Mouse (Mus musculus) limb, embryonic 14.5 days (tissue): Measurements from ENCODE around the gene Foxr1. TPM values are rescaled to one million over a fixed set of nuclear protein-coding genes. Genes with fewer than 3 reads are reported as not detected.

Experiments
- ATAC-seq: fragments of 200-750 bp; cut with Nextera tagmentation; 2 replicates; pipeline ENCODE4 v1.8.0; 2017; ENCODE audit warnings: low read depth, moderate number of reproducible peaks, moderate TSS enrichment; ENCODE audit not compliant: low FRiP score
- DNase-seq: peaks from one replicate; pipeline ENCODE4 v3.0.0-alpha.2; 2015; ENCODE audit warnings: low spot score
- H3K27ac ChIP-seq: fragments of 300-500 bp; sonication (generic); replicated peaks from 2 replicates; pipeline ENCODE4 v1.5.1; 2014; ENCODE audit warnings: low read depth, mild to moderate bottlenecking, low read length, moderate library complexity, mixed read lengths
- H3K27me3 ChIP-seq: fragments of 300-500 bp; sonication (generic); 2 replicates; pipeline ENCODE4 v1.6.1; 2014; ENCODE audit warnings: low read length, mixed read lengths; ENCODE audit not compliant: control insufficient read depth, insufficient read depth
- H3K36me3 ChIP-seq: fragments of 300-500 bp; sonication (generic); 2 replicates; pipeline ENCODE4 v1.6.1; 2014; ENCODE audit warnings: mild to moderate bottlenecking, low read length, moderate library complexity, mixed read lengths; ENCODE audit not compliant: control insufficient read depth, insufficient read depth
- H3K4me1 ChIP-seq: fragments of 300-500 bp; sonication (generic); 2 replicates; pipeline ENCODE4 v1.6.1; 2014; ENCODE audit warnings: antibody characterized with exemption, low read length, mixed read lengths; ENCODE audit not compliant: control insufficient read depth, insufficient read depth
- H3K4me2 ChIP-seq: fragments of 300-500 bp; sonication (generic); replicated peaks from 2 replicates; pipeline ENCODE4 v1.6.1; 2014; ENCODE audit warnings: low read depth, mild to moderate bottlenecking, low read length, moderate library complexity; ENCODE audit not compliant: severe bottlenecking
- H3K4me3 ChIP-seq: fragments of 300-500 bp; sonication (generic); replicated peaks from 2 replicates; pipeline ENCODE4 v1.5.1; 2014; ENCODE audit warnings: low read length
- H3K9ac ChIP-seq: fragments of 300-500 bp; sonication (generic); 2 replicates; pipeline ENCODE4 v1.6.1; 2014; ENCODE audit warnings: mild to moderate bottlenecking, low read depth, low read length, moderate library complexity; ENCODE audit not compliant: severe bottlenecking
- H3K9me3 ChIP-seq: fragments of 300-500 bp; sonication (generic); 2 replicates; pipeline ENCODE4 v1.6.1; 2016; ENCODE audit warnings: low read length; ENCODE audit not compliant: control insufficient read depth
- POLR2A ChIP-seq: fragments of 200-500 bp; IDR thresholded peaks from 2 replicates; pipeline ENCODE4 v1.8.0; 2012; ENCODE audit warnings: inconsistent platforms, mild to moderate bottlenecking, moderate library complexity, borderline replicate concordance; ENCODE audit not compliant: insufficient read depth, insufficient read length; ENCODE audit errors: extremely low read depth
- WGBS: fragments of 180-500 bp; shearing (Covaris S2); extraction: QIAGEN DNeasy Blood & Tissue Kit; methylation state at CpG from one replicate; pipeline ENCODE4 v1.1.7; 2014; 5-methylcytosine and 5-hydroxymethylcytosine counted together
- polyA plus RNA-seq, 2 experiments: library from polyadenylated mRNA; depleted of rRNA in 1 of 2; stranded (reverse) in 1 of 2; unstranded in 1 of 2; fragments of >200 nt; fragmentation: Nextera tagmentation in 1 of 2; extraction: Ambion mirVana in 1 of 2; gene quantifications; 2 replicates each; pipeline versions ENCODE4 v1.2.1 to v1.2.3; 2012 to 2014

Gene Foxr1
- polyA plus RNA-seq, 2 experiments: not detected

- peaks cover 59% of the 10 kb centered on the region for H3K4me1 ChIP-seq
Observed at GRCm38 (mm10) chr9:44484311-44485104, 43.6 kb upstream of the Foxr1 start.

GRCm38 (mm10) chr9:44483510-44484044 lies 42.6 kb upstream of the Foxr1 start:
- no peaks in the 10 kb centered on the region for H3K9me3 ChIP-seq
- 0 out of 2 replicates have a peak, but pooled peaks cover 4% of the 10 kb centered on the region for H3K36me3 ChIP-seq
- TF ChIP-seq POLR2A: no peak
- under 1% methylated on average over 12 of the region's 12 CpGs for WGBS
- peaks cover 50% of the 10 kb centered on the region for H3K4me1 ChIP-seq
- no peaks in the 10 kb centered on the region for H3K27me3 ChIP-seq
- peak overlapping the region; percentile 94 for H3K27ac ChIP-seq
- ATAC-seq: no peak
- H3K4me2 ChIP-seq: peak overlapping the region; percentile 69
- H3K4me3 ChIP-seq: peak overlapping the region; percentile 97
- peak; percentile 73 for DNase-seq
- H3K9ac ChIP-seq: peak overlapping the region; percentile 93

More at GRCm38 (mm10) chr9:44484311-44485104, 43.6 kb upstream of the Foxr1 start:
- peak overlapping the region; percentile 97 for H3K4me3 ChIP-seq
- H3K36me3 ChIP-seq: 0 out of 2 replicates have a peak, but pooled peaks cover 4% of the 10 kb centered on the region
- TF ChIP-seq POLR2A: no peak
- H3K27me3 ChIP-seq: no peaks in the 10 kb centered on the region
- peak overlapping the region; percentile 69 for H3K4me2 ChIP-seq
- no peak overlapping the region for H3K27ac ChIP-seq
- WGBS: 12% methylated on average over 7 of the region's 7 CpGs
- DNase-seq (no peak), ATAC-seq (no peak)
- H3K9me3 ChIP-seq: no peaks in the 10 kb centered on the region
- peak overlapping the region; percentile 93 for H3K9ac ChIP-seq

GRCm38 (mm10) chr9:44483041-44483509 lies 42.1 kb upstream of the Foxr1 start:
- Histone ChIP-seq H3K4me3 (peak overlapping the region; percentile 97), H3K9ac (peak overlapping the region; percentile 93), H3K4me1 (peaks cover 46% of the 10 kb centered on the region), H3K36me3 (0 out of 2 replicates have a peak, but pooled peaks cover 4% of the 10 kb centered on the region), H3K27me3 (no peaks in the 10 kb centered on the region), H3K4me2 (peak overlapping the region; percentile 69), H3K9me3 (no peaks in the 10 kb centered on the region), H3K27ac (peak overlapping the region; percentile 94)
- ATAC-seq: no peak
- no peak for TF ChIP-seq POLR2A
- WGBS: 2% methylated on average over 34 of the region's 39 CpGs
- no peak for DNase-seq

GRCm38 (mm10) chr9:44482552-44482951 lies 41.6 kb upstream of the Foxr1 start, which contains the start of gene Bcl9l:
Bcl9l (plus strand) TSS chr9:44482825.
- peak within 1 kb of the TSS; percentile 93 for H3K9ac ChIP-seq
- no peaks in the 10 kb centered on the region for H3K9me3 ChIP-seq
- ATAC-seq: peak; percentile 74
- peak within 1 kb of the TSS; percentile 97 for H3K4me3 ChIP-seq
- TF ChIP-seq POLR2A: 0 out of 2 replicates have a peak, but pooled peaks have one; percentile 50
- no peaks in the 10 kb centered on the region for H3K27me3 ChIP-seq
- peak within 1 kb of the TSS; percentile 94 for H3K27ac ChIP-seq
- WGBS: 6% methylated on average over 23 of the region's 31 CpGs
- 0 out of 2 replicates have a peak, but pooled peaks cover 4% of the 10 kb centered on the region for H3K36me3 ChIP-seq
- H3K4me1 ChIP-seq: peaks cover 46% of the 10 kb centered on the region
- H3K4me2 ChIP-seq: peak within 1 kb of the TSS; percentile 69
- DNase-seq: peak; percentile 96

- Histone ChIP-seq H3K4me2 (peak overlapping the region; percentile 69), H3K4me1 (peaks cover 46% of the 10 kb centered on the region)
- 11% methylated on average over 3 of the region's 3 CpGs for WGBS
Observed at GRCm38 (mm10) chr9:44482112-44482511, 41.2 kb upstream of the Foxr1 start.

More at GRCm38 (mm10) chr9:44482112-44482511, 41.2 kb upstream of the Foxr1 start:
- H3K4me3 ChIP-seq: peak overlapping the region; percentile 97
- H3K27me3 ChIP-seq: no peaks in the 10 kb centered on the region
- TF ChIP-seq POLR2A: no peak
- H3K27ac ChIP-seq: peak overlapping the region; percentile 94
- H3K9ac ChIP-seq: 0 out of 2 replicates have a peak overlapping the region, but pooled peaks have one; percentile 93
- no peaks in the 10 kb centered on the region for H3K9me3 ChIP-seq
- 0 out of 2 replicates have a peak, but pooled peaks cover 4% of the 10 kb centered on the region for H3K36me3 ChIP-seq
- no peak for ATAC-seq
- DNase-seq: no peak
